In the genomic region with DNA sequence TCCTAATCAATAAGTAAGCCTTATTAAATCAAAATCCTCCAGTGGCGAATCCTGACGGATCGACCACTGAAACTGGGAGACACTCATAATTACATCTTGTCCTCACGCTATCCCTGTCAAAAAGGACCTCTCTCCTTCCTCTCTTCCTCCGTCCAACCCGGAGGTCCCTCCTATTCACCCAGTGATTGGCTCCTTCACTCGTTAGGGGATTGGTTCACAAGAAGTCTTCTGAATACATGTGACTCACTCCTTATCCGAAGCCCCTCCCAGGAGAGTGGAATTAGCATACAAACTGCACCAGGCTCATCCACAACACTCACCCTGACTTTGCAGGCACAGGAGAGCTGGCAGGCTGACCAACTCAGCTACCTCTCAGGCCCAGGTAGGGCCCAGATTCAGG, we compare ENCODE assay signal across 21 mouse cellular contexts.
A peak's percentile ranks its signal among the peaks of the same experiment; 100 is the strongest.
DNase-seq lines count a peak whose midpoint lies in the region; ATAC-seq and TF ChIP-seq lines count a peak whose summit lies in the region.
"Had no signal": no experiment of that assay in that cellular context is flagged by ENCODE, and none has a peak within 500 bp of the region (broad histone marks: within the 10 kb centered on the region; RNA-seq: fewer than 3 reads in every experiment).

No protein-coding gene starts in this region.

- peak; percentile 53; the same call in 1 of the 2 replicates for ATAC-seq in midbrain, embryonic 13.5 days
- no peak for ATAC-seq in midbrain, embryonic 11.5 days (ENCODE audit: low FRiP score)
- no peak for ATAC-seq in megakaryocyte-erythroid progenitor cell, adult 5-6 weeks (replicated peaks; ENCODE audit: low FRiP score, low TSS enrichment, poor library complexity, severe bottlenecking)
- ATAC-seq: CD4-positive, CD25-positive, alpha-beta regulatory T cell, adult 4 months; forebrain, postnatal 0 days; intestine, embryonic 16.5 days had no signal

- no peaks in the 10 kb centered on the region for H3K4me1 ChIP-seq in midbrain, embryonic 13.5 days (replicated peaks)
- H3K4me1 ChIP-seq in midbrain, embryonic 11.5 days (ENCODE audit: control insufficient read depth, insufficient read depth, low read length): no peaks in the 10 kb centered on the region
- peaks cover 2 to 9% of the 10 kb centered on the region in 2 experiments; a peak in 2 of 4 replicates for H3K4me1 ChIP-seq in ES-E14 (ENCODE audit: control insufficient read depth in 2 of 2, insufficient read depth in 2 of 2, low read length in 2 of 2, poor library complexity in 1 of 2)
- H3K4me1 ChIP-seq: embryonic facial prominence, embryonic 15.5 days; forebrain, embryonic 12.5 days; hindbrain, embryonic 12.5 days had no signal

- H3K9me3 ChIP-seq in midbrain, embryonic 13.5 days: no peaks in the 10 kb centered on the region
- no peaks in the 10 kb centered on the region for H3K9me3 ChIP-seq in midbrain, embryonic 11.5 days (ENCODE audit: control insufficient read depth, low read length)
- H3K9me3 ChIP-seq in ES-E14 (ENCODE audit: control insufficient read depth, insufficient read depth, low read depth, low read length): no peaks in the 10 kb centered on the region
- H3K9me3 ChIP-seq: embryonic facial prominence, embryonic 15.5 days; forebrain, embryonic 12.5 days; heart, embryonic 12.5 days; hindbrain, embryonic 12.5 days had no signal

- in situ Hi-C loops in ES-E14 (cut with MboI; ENCODE audit: low sequenced_read_pairs in 2 of 2, unreplicated experiment in 2 of 2): no loop called here

- H3K27ac ChIP-seq in midbrain, embryonic 13.5 days: no peak overlapping the region
- no peak overlapping the region for H3K27ac ChIP-seq in midbrain, embryonic 11.5 days (ENCODE audit: low read depth, low read length)
- H3K27ac ChIP-seq in ES-E14 (ENCODE audit: insufficient read depth, low read depth, low read length, poor library complexity, severe bottlenecking): no peak overlapping the region
- H3K27ac ChIP-seq: embryonic facial prominence, embryonic 15.5 days; forebrain, embryonic 12.5 days; hindbrain, embryonic 12.5 days had no signal

- no peak overlapping the region for H3K4me3 ChIP-seq in midbrain, embryonic 13.5 days (replicated peaks)
- H3K4me3 ChIP-seq in midbrain, embryonic 11.5 days (ENCODE audit: low read depth, low read length): no peak overlapping the region
- H3K4me3 ChIP-seq in ES-E14 (ENCODE audit: insufficient read depth in 1 of 2, low read depth in 1 of 2, low read length in 2 of 2, poor library complexity in 1 of 2, severe bottlenecking in 1 of 2): peak overlapping the region; percentile 47 to 81
- H3K4me3 ChIP-seq: embryonic facial prominence, embryonic 15.5 days; erythroblast, embryonic 14.5 days; forebrain, embryonic 12.5 days; heart, embryonic 12.5 days; hindbrain, embryonic 12.5 days had no signal

- WGBS in midbrain, embryonic 13.5 days: 83% methylated on average over 8 of the region's 8 CpGs
- WGBS in midbrain, embryonic 11.5 days: 85% methylated on average over 8 of the region's 8 CpGs

- H3K27me3 ChIP-seq in midbrain, embryonic 13.5 days: no peaks in the 10 kb centered on the region
- no peaks in the 10 kb centered on the region for H3K27me3 ChIP-seq in midbrain, embryonic 11.5 days (ENCODE audit: control insufficient read depth, insufficient read depth, low read length)
- H3K27me3 ChIP-seq: embryonic facial prominence, embryonic 15.5 days; forebrain, embryonic 12.5 days; heart, embryonic 12.5 days; hindbrain, embryonic 12.5 days had no signal

- H3K36me3 ChIP-seq in midbrain, embryonic 13.5 days: no peaks in the 10 kb centered on the region
- no peaks in the 10 kb centered on the region for H3K36me3 ChIP-seq in midbrain, embryonic 11.5 days (ENCODE audit: control insufficient read depth, insufficient read depth, low read length)
- H3K36me3 ChIP-seq in ES-E14 (ENCODE audit: control insufficient read depth, insufficient read depth, low read length, poor library complexity, severe bottlenecking): no peaks in the 10 kb centered on the region
- H3K36me3 ChIP-seq: embryonic facial prominence, embryonic 15.5 days; forebrain, embryonic 12.5 days; heart, embryonic 12.5 days; hindbrain, embryonic 12.5 days had no signal

- no peak overlapping the region for H3K4me2 ChIP-seq in midbrain, embryonic 13.5 days (replicated peaks)
- no peak overlapping the region for H3K4me2 ChIP-seq in midbrain, embryonic 11.5 days
- H3K4me2 ChIP-seq: embryonic facial prominence, embryonic 15.5 days; forebrain, embryonic 12.5 days; heart, embryonic 12.5 days; hindbrain, embryonic 12.5 days had no signal

- no peak overlapping the region for H3K9ac ChIP-seq in midbrain, embryonic 13.5 days (replicated peaks)
- H3K9ac ChIP-seq in midbrain, embryonic 11.5 days (ENCODE audit: low read length): no peak overlapping the region
- H3K9ac ChIP-seq in ES-E14 (ENCODE audit: insufficient read depth, low read depth, low read length, poor library complexity, severe bottlenecking): no peak overlapping the region; the same call in 1 of the 2 replicates
- H3K9ac ChIP-seq: embryonic facial prominence, embryonic 15.5 days; forebrain, embryonic 12.5 days; forebrain, postnatal 0 days; heart, embryonic 12.5 days; hindbrain, embryonic 12.5 days had no signal

- DNase-seq in heart, adult 11 months: peak; percentile 70
- DNase-seq in heart, postnatal 4 days: no peak
- DNase-seq in midbrain, embryonic 11.5 days (ENCODE audit: low spot score, missing footprints): no peak
- DNase-seq in ES-E14 (ENCODE audit: low read depth, low spot score) (peak; percentile 21), ZHBTc4 (ENCODE audit: low read depth, low spot score) (peak; percentile 67)
- DNase-seq: adrenal gland, adult 8-10 months; cerebellum, adult 11 months; cerebellum, adult 8-10 months; cerebellum, postnatal 14 days; embryo, embryonic 11 days; forebrain, postnatal 0 days; gastrocnemius, postnatal 14 days had no signal

TF ChIP-seq in ES-E14, 5 proteins besides CTCF, POLR2A, EP300 and RAD21:
- no peak for TF ChIP-seq CHD2 (IDR thresholded peaks at IDR 0.05; ENCODE audit: low read depth, low read length)
- TF ChIP-seq ZNF384 (IDR thresholded peaks at IDR 0.05; ENCODE audit: low read depth, low read length): no peak
- no peak for TF ChIP-seq HCFC1 (IDR thresholded peaks at IDR 0.05; ENCODE audit: borderline replicate concordance, insufficient read depth, low read length)
- no peak for TF ChIP-seq ZC3H11A (IDR thresholded peaks at IDR 0.05; ENCODE audit: borderline replicate concordance, low read depth, low read length)
- no peak for TF ChIP-seq MAFK (IDR thresholded peaks at IDR 0.05; ENCODE audit: insufficient read depth, low read depth, low read length)
TF ChIP-seq in ES-E14: peak in this region for 0.

Comparison
In these comparisons a context has a peak if more than half of its experiments do, and no peak if none do; other contexts are left out.
1. DNase-seq: peak in heart, adult 11 months (single experiment), ES-E14 (single experiment) and ZHBTc4 (single experiment); none in heart, postnatal 4 days (single experiment) and midbrain, embryonic 11.5 days (single experiment).
2. H3K4me3 ChIP-seq: peak in ES-E14 (2 of 2); none in midbrain, embryonic 13.5 days (single experiment) and midbrain, embryonic 11.5 days (single experiment).